Mouse (Mus musculus) B cell, adult 2 months (primary cell): ENCODE measurements around the gene Obsl1.

ENCODE experiments used
- DNase-seq, 2 experiments: peaks; one replicate each; pipeline ENCODE4 v3.0.0; 2022

Obsl1 gene

GRCm38 (mm10) chr1:75450314-75451005 is 55.8 kb downstream of the Obsl1 start, which contains the start of gene Asic4:
TSS of gene Asic4 (plus strand) at chr1:75450436.
- DNase-seq, result peak; percentile 19 to 21

GRCm38 (mm10) chr1:75449377-75450135 is 56.7 kb downstream of the Obsl1 start:
- peak in 1 of 2 experiments; percentile 14 for DNase-seq

- DNase-seq, result no peak
Observed at GRCm38 (mm10) chr1:75448937-75449336, 57.3 kb downstream of the Obsl1 start.

- DNase-seq, result no peak
Observed at GRCm38 (mm10) chr1:75448052-75448431, 58.2 kb downstream of the Obsl1 start.

GRCm38 (mm10) chr1:75447265-75448051 is 58.8 kb downstream of the Obsl1 start:
- no peak for DNase-seq

GRCm38 (mm10) chr1:75446656-75447055 is 59.6 kb downstream of the Obsl1 start:
- DNase-seq, result no peak

GRCm38 (mm10) chr1:75445751-75446611 is 60.3 kb downstream of the Obsl1 start:
- DNase-seq, result peak; percentile 85

GRCm38 (mm10) chr1:75445141-75445701 is 61.0 kb downstream of the Obsl1 start:
- DNase-seq, result no peak

GRCm38 (mm10) chr1:75444208-75444607 is 62.0 kb downstream of the Obsl1 start:
- DNase-seq, result no peak

GRCm38 (mm10) chr1:75443247-75444024 is 62.8 kb downstream of the Obsl1 start:
- DNase-seq, result no peak

- DNase-seq, result no peak
Observed at GRCm38 (mm10) chr1:75442811-75443210, 63.4 kb downstream of the Obsl1 start.

- DNase-seq, result no peak
Observed at GRCm38 (mm10) chr1:75442171-75442570, 64.1 kb downstream of the Obsl1 start.

GRCm38 (mm10) chr1:75441471-75441996 is 64.7 kb downstream of the Obsl1 start:
- DNase-seq, result no peak

- DNase-seq, result no peak
Observed at GRCm38 (mm10) chr1:75440661-75441060, 65.6 kb downstream of the Obsl1 start.

GRCm38 (mm10) chr1:75438782-75439181 is 67.5 kb downstream of the Obsl1 start:
- DNase-seq, result no peak

GRCm38 (mm10) chr1:75435475-75436328 is 70.5 kb downstream of the Obsl1 start, which contains the start of gene Gmppa:
TSS of gene Gmppa (plus strand) at chr1:75435930.
- DNase-seq, result peak; percentile 69 to 72
